23 mouse cellular contexts compared by ENCODE assay signal in genomic region chr4:32491176-32491575, GRCm38 (mm10).
DNase-seq lines count a peak whose midpoint lies in the region; ATAC-seq and TF ChIP-seq lines count a peak whose summit lies in the region.
"Had no signal": no experiment of that assay in that cellular context is flagged by ENCODE, and none has a peak within 500 bp of the region (broad histone marks: within the 10 kb centered on the region; RNA-seq: fewer than 3 reads in every experiment).

No protein-coding gene starts in this region.

- H3K27ac ChIP-seq in heart, embryonic 10.5 days, result 0 out of 2 replicates have a peak overlapping the region, but pooled peaks have one; percentile 47
- no peak overlapping the region for H3K27ac ChIP-seq in heart, adult 2 months
- H3K27ac ChIP-seq in hindbrain, embryonic 10.5 days, result 0 out of 2 replicates have a peak overlapping the region, but pooled peaks have one; percentile 12
- no peak overlapping the region for H3K27ac ChIP-seq in hindbrain, embryonic 12.5 days
- H3K27ac ChIP-seq in lung, postnatal 0 days (ENCODE audit: low read length), result no peak overlapping the region
- H3K27ac ChIP-seq in neural tube, embryonic 15.5 days (replicated peaks), result no peak overlapping the region
- H3K27ac ChIP-seq: embryonic facial prominence, embryonic 15.5 days; forebrain, embryonic 10.5 days; gastrocnemius, adult 2 months had no signal

- TF ChIP-seq CTCF in heart, adult 2 months (IDR thresholded peaks at IDR 0.05), result no peak
- no peak for TF ChIP-seq CTCF in lung, postnatal 0 days (IDR thresholded peaks at IDR 0.05)

- no peak for ATAC-seq in hindbrain, embryonic 12.5 days (ENCODE audit: low FRiP score)
- ATAC-seq in lung, postnatal 0 days, result peak; percentile 63
- ATAC-seq in neural tube, embryonic 15.5 days (ENCODE audit: low FRiP score), result no peak
- ATAC-seq: CD4-positive, CD25-positive, alpha-beta regulatory T cell, adult 4 months; forebrain, embryonic 14.5 days had no signal

- H3K79me2 ChIP-seq in heart, adult 2 months (replicated peaks; ENCODE audit: control insufficient read depth, insufficient read depth, low read length), result no peaks in the 10 kb centered on the region

- intact Hi-C loops in heart, adult 2 months (cut with DNase I), result no loop called here

- no peaks in the 10 kb centered on the region for H3K36me3 ChIP-seq in heart, embryonic 10.5 days
- no peaks in the 10 kb centered on the region for H3K36me3 ChIP-seq in heart, adult 2 months (ENCODE audit: control insufficient read depth, insufficient read depth, low read length)
- no peaks in the 10 kb centered on the region for H3K36me3 ChIP-seq in hindbrain, embryonic 10.5 days
- H3K36me3 ChIP-seq in hindbrain, embryonic 12.5 days, result no peaks in the 10 kb centered on the region
- no peaks in the 10 kb centered on the region for H3K36me3 ChIP-seq in lung, postnatal 0 days (ENCODE audit: insufficient read depth, low read length)
- H3K36me3 ChIP-seq in neural tube, embryonic 15.5 days, result no peaks in the 10 kb centered on the region
- H3K36me3 ChIP-seq: embryonic facial prominence, embryonic 15.5 days; forebrain, embryonic 10.5 days; G1E had no signal

- no peaks in the 10 kb centered on the region for H3K27me3 ChIP-seq in heart, embryonic 10.5 days (ENCODE audit: insufficient read depth, poor library complexity, severe bottlenecking)
- H3K27me3 ChIP-seq in heart, adult 2 months (ENCODE audit: control insufficient read depth, insufficient read depth, low read length), result no peaks in the 10 kb centered on the region
- H3K27me3 ChIP-seq in hindbrain, embryonic 10.5 days (ENCODE audit: insufficient read depth, poor library complexity, severe bottlenecking), result no peaks in the 10 kb centered on the region
- no peaks in the 10 kb centered on the region for H3K27me3 ChIP-seq in hindbrain, embryonic 12.5 days
- no peaks in the 10 kb centered on the region for H3K27me3 ChIP-seq in lung, postnatal 0 days (replicated peaks; ENCODE audit: insufficient read depth, low read length)
- H3K27me3 ChIP-seq in neural tube, embryonic 15.5 days (replicated peaks), result no peaks in the 10 kb centered on the region
- H3K27me3 ChIP-seq: embryonic facial prominence, embryonic 15.5 days had no signal

- no peak for TF ChIP-seq POLR2A in heart, adult 2 months (IDR thresholded peaks at IDR 0.05; ENCODE audit: insufficient read depth, low read depth, low read length)

- H3K9me3 ChIP-seq in heart, embryonic 10.5 days, result no peaks in the 10 kb centered on the region
- 0 out of 2 replicates have a peak, but pooled peaks cover 2% of the 10 kb centered on the region for H3K9me3 ChIP-seq in hindbrain, embryonic 10.5 days
- 0 out of 2 replicates have a peak, but pooled peaks cover 2% of the 10 kb centered on the region for H3K9me3 ChIP-seq in hindbrain, embryonic 12.5 days (replicated peaks)
- peaks cover 4% of the 10 kb centered on the region; the same call in 1 of the 2 replicates for H3K9me3 ChIP-seq in lung, postnatal 0 days (ENCODE audit: low read length)
- no peaks in the 10 kb centered on the region for H3K9me3 ChIP-seq in neural tube, embryonic 15.5 days (replicated peaks)
- H3K9me3 ChIP-seq: embryonic facial prominence, embryonic 15.5 days; G1E had no signal

- H3K4me3 ChIP-seq in heart, embryonic 10.5 days, result no peak overlapping the region
- H3K4me3 ChIP-seq in heart, adult 2 months, result no peak overlapping the region
- no peak overlapping the region for H3K4me3 ChIP-seq in hindbrain, embryonic 10.5 days
- H3K4me3 ChIP-seq in hindbrain, embryonic 12.5 days, result no peak overlapping the region
- no peak overlapping the region for H3K4me3 ChIP-seq in lung, postnatal 0 days (ENCODE audit: low read depth, low read length)
- no peak overlapping the region for H3K4me3 ChIP-seq in neural tube, embryonic 15.5 days (replicated peaks)
- H3K4me3 ChIP-seq: embryonic facial prominence, embryonic 15.5 days; erythroblast, embryonic 14.5 days; forebrain, embryonic 10.5 days; gastrocnemius, adult 2 months had no signal

- 62% methylated on average over 8 of the region's 8 CpGs for WGBS in heart, embryonic 10.5 days
- WGBS in heart, adult 2 months, result 77% methylated on average over 8 of the region's 8 CpGs
- WGBS in hindbrain, embryonic 10.5 days, result 86% methylated on average over 8 of the region's 8 CpGs
- 80% methylated on average over 8 of the region's 8 CpGs for WGBS in hindbrain, embryonic 12.5 days
- 44% methylated on average over 8 of the region's 8 CpGs for WGBS in lung, postnatal 0 days
- 84% methylated on average over 8 of the region's 8 CpGs for WGBS in neural tube, embryonic 15.5 days

- TF ChIP-seq EP300 in heart, adult 2 months (IDR thresholded peaks at IDR 0.05; ENCODE audit: insufficient read depth, low read depth, low read length), result no peak
- no peak for TF ChIP-seq EP300 in lung, postnatal 0 days (IDR thresholded peaks at IDR 0.05)

- no peak overlapping the region for H3K4me2 ChIP-seq in hindbrain, embryonic 12.5 days (replicated peaks)
- H3K4me2 ChIP-seq in lung, postnatal 0 days (replicated peaks; ENCODE audit: low read depth, low read length), result no peak overlapping the region
- no peak overlapping the region for H3K4me2 ChIP-seq in neural tube, embryonic 15.5 days
- H3K4me2 ChIP-seq: embryonic facial prominence, embryonic 15.5 days had no signal

- H3K4me1 ChIP-seq in heart, embryonic 10.5 days, result peaks cover 34% of the 10 kb centered on the region
- H3K4me1 ChIP-seq in heart, adult 2 months (ENCODE audit: control insufficient read depth, insufficient read depth, low read length), result no peaks in the 10 kb centered on the region; the same call in 1 of the 2 replicates
- peaks cover 10% of the 10 kb centered on the region for H3K4me1 ChIP-seq in hindbrain, embryonic 10.5 days (replicated peaks)
- H3K4me1 ChIP-seq in hindbrain, embryonic 12.5 days, result peaks cover 12% of the 10 kb centered on the region
- H3K4me1 ChIP-seq in lung, postnatal 0 days (ENCODE audit: insufficient read depth, low read depth, low read length), result peaks cover 5% of the 10 kb centered on the region; the same call in 1 of the 2 replicates
- peaks cover 14% of the 10 kb centered on the region for H3K4me1 ChIP-seq in neural tube, embryonic 15.5 days

- H3K9ac ChIP-seq in heart, adult 2 months (ENCODE audit: low read depth, low read length), result no peak overlapping the region
- no peak overlapping the region for H3K9ac ChIP-seq in hindbrain, embryonic 12.5 days
- H3K9ac ChIP-seq in lung, postnatal 0 days (replicated peaks; ENCODE audit: low read depth), result no peak overlapping the region
- no peak overlapping the region for H3K9ac ChIP-seq in neural tube, embryonic 15.5 days (replicated peaks)
- H3K9ac ChIP-seq: embryonic facial prominence, embryonic 15.5 days had no signal

- no peak for DNase-seq in heart, embryonic 10.5 days (ENCODE audit: low spot score)
- no peak for DNase-seq in heart, adult 2 months
- DNase-seq in hindbrain, embryonic 10.5 days (ENCODE audit: low spot score), result no peak
- peak; percentile 27 for DNase-seq in lung, postnatal 0 days (ENCODE audit: low spot score)
- no peak for DNase-seq in lung, postnatal 4 days
- DNase-seq in neural tube, embryonic 10.5 days (ENCODE audit: extremely low spot score, low spot score), result peak; percentile 10
- DNase-seq: adrenal gland, adult 8-10 months; adrenal gland, postnatal 36 days; B cell, adult 2 months; cerebellum, adult 2 months; cerebellum, postnatal 14 days; embryo, embryonic 11 days; gastrocnemius, adult 2 months; gastrocnemius, postnatal 25 days; heart, postnatal 10 days had no signal

Comparison
In these comparisons a context has a peak if more than half of its experiments do, and no peak if none do; other contexts are left out.
1. DNase-seq: peak in lung, postnatal 0 days (single experiment) and neural tube, embryonic 10.5 days (single experiment); none in heart, embryonic 10.5 days (single experiment), heart, adult 2 months (0 of 2), hindbrain, embryonic 10.5 days (single experiment) and lung, postnatal 4 days (0 of 2).
2. H3K27ac ChIP-seq: peak in heart, embryonic 10.5 days (single experiment) and hindbrain, embryonic 10.5 days (single experiment); none in heart, adult 2 months (single experiment), hindbrain, embryonic 12.5 days (single experiment), lung, postnatal 0 days (single experiment) and neural tube, embryonic 15.5 days (single experiment).